Comparison of ENCODE assay signal across 23 mouse cellular contexts in the genomic region with DNA sequence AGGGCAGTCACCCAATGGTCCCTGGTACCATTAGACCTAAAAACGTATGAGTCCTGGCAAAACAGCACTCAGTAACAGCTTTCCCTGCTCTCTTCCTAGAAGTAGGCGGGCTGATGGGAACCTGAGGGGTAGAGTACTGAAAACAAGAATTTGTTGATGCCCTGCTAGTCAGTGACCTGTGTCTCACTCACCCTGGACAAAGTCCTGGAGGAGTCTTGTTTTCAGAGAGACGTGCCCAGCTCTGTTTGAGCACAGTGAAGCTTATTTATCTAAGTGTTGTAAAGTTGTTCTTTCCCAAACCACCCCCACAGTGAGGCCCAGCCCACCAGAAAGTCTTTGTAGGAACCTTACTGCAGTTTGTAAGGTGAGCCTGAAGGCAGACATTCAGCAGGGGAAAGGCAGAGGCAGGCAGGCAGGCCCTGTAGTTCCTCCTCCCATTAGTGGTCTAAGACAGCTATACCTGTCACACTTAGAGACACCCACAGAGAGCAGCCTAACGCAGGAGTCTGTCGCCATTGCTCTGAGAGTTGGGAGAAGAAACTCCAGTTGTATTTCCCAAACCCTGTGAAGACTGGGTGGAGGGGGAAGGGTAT. TPM values are rescaled to one million over a fixed set of nuclear protein-coding genes. Genes with fewer than 3 reads are reported as not detected.
DNase-seq lines count a peak whose midpoint lies in the region; ATAC-seq lines count a peak whose summit lies in the region.
"Had no signal": no experiment of that assay in that cellular context is flagged by ENCODE, and none has a peak within 500 bp of the region (broad histone marks: within the 10 kb centered on the region; RNA-seq: fewer than 3 reads in every experiment).

No protein-coding gene starts in this region.

- 51% methylated on average over 5 of the region's 5 CpGs for WGBS in liver, embryonic 15.5 days (ENCODE audit: insufficient replicate concordance)
- WGBS in liver, embryonic 11.5 days = 47% methylated on average over 5 of the region's 5 CpGs

- H3K9me3 ChIP-seq in liver, embryonic 15.5 days (replicated peaks) = no peaks in the 10 kb centered on the region
- no peaks in the 10 kb centered on the region for H3K9me3 ChIP-seq in liver, embryonic 11.5 days (ENCODE audit: control insufficient read depth, low read length)
- H3K9me3 ChIP-seq: embryonic facial prominence, embryonic 10.5 days; forebrain, embryonic 15.5 days; heart, embryonic 10.5 days; hindbrain, embryonic 10.5 days; limb, embryonic 15.5 days; lung, embryonic 15.5 days; neural tube, embryonic 13.5 days had no signal

- ATAC-seq in liver, embryonic 15.5 days (ENCODE audit: insufficient read depth) = peak; percentile 29; the same call in 1 of the 2 replicates
- no peak for ATAC-seq in liver, embryonic 11.5 days (replicated peaks; ENCODE audit: low FRiP score)
- ATAC-seq: forebrain, embryonic 15.5 days; hindbrain, embryonic 16.5 days had no signal

- H3K4me1 ChIP-seq in liver, embryonic 15.5 days (replicated peaks) = peaks cover 20% of the 10 kb centered on the region
- peaks cover 3% of the 10 kb centered on the region; the same call in 1 of the 2 replicates for H3K4me1 ChIP-seq in liver, embryonic 11.5 days (replicated peaks; ENCODE audit: control insufficient read depth, insufficient read depth, low read length)
- H3K4me1 ChIP-seq: forebrain, embryonic 15.5 days; limb, embryonic 15.5 days; lung, embryonic 15.5 days; neural tube, embryonic 13.5 days had no signal

- no peak overlapping the region for H3K4me3 ChIP-seq in liver, embryonic 15.5 days (replicated peaks)
- no peak overlapping the region for H3K4me3 ChIP-seq in liver, embryonic 11.5 days (ENCODE audit: low read depth, low read length)
- H3K4me3 ChIP-seq: embryonic facial prominence, embryonic 10.5 days; forebrain, embryonic 15.5 days; heart, embryonic 10.5 days; hindbrain, embryonic 10.5 days; limb, embryonic 15.5 days; lung, embryonic 15.5 days; neural tube, embryonic 13.5 days had no signal

- H3K36me3 ChIP-seq in liver, embryonic 15.5 days (replicated peaks) = no peaks in the 10 kb centered on the region
- no peaks in the 10 kb centered on the region for H3K36me3 ChIP-seq in liver, embryonic 11.5 days (ENCODE audit: control insufficient read depth, insufficient read depth, low read length)
- H3K36me3 ChIP-seq: embryonic facial prominence, embryonic 10.5 days; forebrain, embryonic 15.5 days; heart, embryonic 10.5 days; hindbrain, embryonic 10.5 days; limb, embryonic 15.5 days; lung, embryonic 15.5 days; neural tube, embryonic 13.5 days had no signal

- no peak overlapping the region for H3K9ac ChIP-seq in liver, embryonic 15.5 days
- H3K9ac ChIP-seq in liver, embryonic 11.5 days (ENCODE audit: low read depth, low read length) = no peak overlapping the region
- H3K9ac ChIP-seq: forebrain, embryonic 15.5 days; limb, embryonic 15.5 days; lung, embryonic 15.5 days; neural tube, embryonic 13.5 days had no signal

- DNase-seq in embryo, embryonic 10.5 days (ENCODE audit: low spot score) = peak; percentile 6
- DNase-seq in embryo, embryonic 9.5 days (ENCODE audit: extremely low spot score) = no peak
- no peak for DNase-seq in liver, embryonic 11.5 days (ENCODE audit: low spot score)
- DNase-seq in kidney, postnatal 14 days = peak; percentile 16
- no peak for DNase-seq in lung, postnatal 10 days
- DNase-seq in testis, postnatal 10 days (ENCODE audit: low spot score) = no peak
- DNase-seq in retina, postnatal 1 day = no peak
- DNase-seq: adrenal gland, postnatal 14 days; cerebellum, adult 2 months; cerebellum, postnatal 25 days; left cerebral cortex, postnatal 4 days; lung, postnatal 4 days; midbrain, embryonic 14.5 days; right cerebral cortex, adult 18-20 months had no signal

- no peaks in the 10 kb centered on the region for H3K27me3 ChIP-seq in liver, embryonic 15.5 days
- no peaks in the 10 kb centered on the region for H3K27me3 ChIP-seq in liver, embryonic 11.5 days (replicated peaks; ENCODE audit: control insufficient read depth, insufficient read depth, low read length)
- H3K27me3 ChIP-seq: forebrain, embryonic 15.5 days; limb, embryonic 15.5 days; lung, embryonic 15.5 days; neural tube, embryonic 13.5 days had no signal

- 0 out of 2 replicates have a peak overlapping the region, but pooled peaks have one; percentile 14 for H3K27ac ChIP-seq in liver, embryonic 15.5 days (replicated peaks)
- no peak overlapping the region for H3K27ac ChIP-seq in liver, embryonic 11.5 days (ENCODE audit: low read depth, low read length)
- H3K27ac ChIP-seq: embryonic facial prominence, embryonic 10.5 days; forebrain, embryonic 15.5 days; heart, embryonic 10.5 days; hindbrain, embryonic 10.5 days; limb, embryonic 15.5 days; lung, embryonic 15.5 days; neural tube, embryonic 13.5 days had no signal

- H3K4me2 ChIP-seq in liver, embryonic 15.5 days = no peak overlapping the region
- no peak overlapping the region for H3K4me2 ChIP-seq in liver, embryonic 11.5 days
- H3K4me2 ChIP-seq: forebrain, embryonic 15.5 days; limb, embryonic 15.5 days; lung, embryonic 15.5 days; neural tube, embryonic 13.5 days had no signal

RNA-seq across cellular contexts. Expression of a gene that starts 14.2 kb away (rescaled TPM):
- 31.8 and 40.9 TPM in 2 replicates for polyA plus RNA-seq in liver, embryonic 15.5 days (2015; fragmentation: Nextera tagmentation; extraction: Ambion mirVana)
- polyA plus RNA-seq in liver, embryonic 11.5 days (2014; fragmentation: Nextera tagmentation; extraction: Ambion mirVana) = 22.4 and 26.3 TPM in 2 replicates

Comparison
In these comparisons a context has a peak if more than half of its experiments do, and no peak if none do; other contexts are left out.
1. DNase-seq: peak in embryo, embryonic 10.5 days (single experiment) and kidney, postnatal 14 days (single experiment); none in embryo, embryonic 9.5 days (single experiment), liver, embryonic 11.5 days (single experiment), lung, postnatal 10 days (single experiment), testis, postnatal 10 days (single experiment) and retina, postnatal 1 day (single experiment).